Mouse (Mus musculus) liver, adult 2 months (tissue): ENCODE results near the gene Gng2. TPM values are rescaled to one million over a fixed set of nuclear protein-coding genes. Genes with fewer than 3 reads are reported as not detected.

Experiments
- DNase-seq: peaks from one replicate; pipeline ENCODE4 v3.0.0-alpha.2; 2011; ENCODE audit warnings: low read depth, low spot score; ENCODE audit errors: extremely low read depth
- H3K27ac ChIP-seq: fragments of 200-500 bp; replicated peaks from 2 replicates; pipeline ENCODE4 v1.5.1; 2012; ENCODE audit warnings: low read depth, mild to moderate bottlenecking, control low read depth, inconsistent platforms, low read length; ENCODE audit not compliant: insufficient read depth
- H3K27me3 ChIP-seq: fragments of 200-500 bp; 2 replicates; pipeline ENCODE4 v1.6.1; 2012; ENCODE audit warnings: mild to moderate bottlenecking, moderate library complexity, low read length, inconsistent platforms; ENCODE audit not compliant: control insufficient read depth, insufficient read depth
- H3K36me3 ChIP-seq: fragments of 200-500 bp; 2 replicates; pipeline ENCODE4 v1.6.1; 2012; ENCODE audit warnings: low read length, inconsistent platforms; ENCODE audit not compliant: control insufficient read depth, insufficient read depth
- H3K4me1 ChIP-seq: fragments of 200-500 bp; 2 replicates; pipeline ENCODE4 v1.6.1; 2011; ENCODE audit warnings: low read length; ENCODE audit not compliant: control insufficient read depth, insufficient read depth
- H3K4me3 ChIP-seq: fragments of 200-500 bp; 2 replicates; pipeline ENCODE4 v1.5.1; 2011; ENCODE audit warnings: low read depth, mild to moderate bottlenecking, control low read depth, low read length, moderate library complexity; ENCODE audit not compliant: insufficient read depth
- H3K79me2 ChIP-seq: fragments of 200-500 bp; 2 replicates; pipeline ENCODE4 v1.6.1; 2012; ENCODE audit warnings: inconsistent platforms, mild to moderate bottlenecking, low read length, moderate library complexity; ENCODE audit not compliant: control insufficient read depth, insufficient read depth
- H3K9ac ChIP-seq: fragments of 200-500 bp; 2 replicates; pipeline ENCODE4 v1.6.1; 2012; ENCODE audit warnings: low read depth, mild to moderate bottlenecking, control low read depth, inconsistent platforms, low read length
- CTCF ChIP-seq: fragments of 200-500 bp; IDR thresholded peaks from 2 replicates; pipeline ENCODE4 v1.5.1; 2011; ENCODE audit warnings: low read depth, low read length, control low read depth
- POLR2A ChIP-seq: fragments of 200-500 bp; IDR thresholded peaks from 2 replicates; pipeline ENCODE4 v1.6.1; 2011; ENCODE audit warnings: low read length, control low read depth; ENCODE audit not compliant: insufficient read depth; ENCODE audit errors: extremely low read depth
- WGBS: fragments of 180-500 bp; shearing (Covaris S2); methylation state at CpG from one replicate; pipeline ENCODE4 v1.1.7; 2018; 5-methylcytosine and 5-hydroxymethylcytosine counted together
- polyA plus RNA-seq: library from polyadenylated mRNA; depleted of rRNA; stranded (reverse); fragments of >200 nt; gene quantifications from 2 replicates; pipeline ENCODE4 v1.2.3, GENCODE M21; 2012
- total RNA-seq: library from RNA; depleted of rRNA; stranded (reverse); fragments of >200 nt; gene quantifications from 2 replicates; pipeline ENCODE4 v1.2.3, GENCODE M21; 2014

The Gng2 gene
- total and polyA plus RNA-seq, 2 experiments = 0.95 to 1.1 TPM

DNA sequence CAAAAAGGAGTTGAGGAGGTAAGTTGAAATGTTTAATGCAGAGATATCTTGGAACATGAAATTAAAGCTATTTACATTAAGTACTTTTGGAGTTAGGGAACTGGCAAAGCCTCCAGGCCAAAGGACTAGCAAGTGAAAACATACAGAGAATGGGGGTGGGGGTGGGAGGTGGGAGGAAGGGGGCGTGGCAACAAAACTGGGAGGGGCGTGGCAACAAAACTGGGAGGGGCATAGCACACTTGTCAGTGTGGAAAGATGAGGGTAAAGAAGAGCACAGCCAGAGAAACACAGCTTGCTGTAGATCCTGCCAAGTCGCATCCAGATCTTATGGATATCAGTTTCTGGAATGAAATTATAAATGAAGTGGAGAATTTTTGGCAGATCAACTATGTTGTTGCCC lies 30.0 kb upstream of the Gng2 start:
- no peaks in the 10 kb centered on the region for H3K4me1 ChIP-seq
- H3K36me3 ChIP-seq = no peaks in the 10 kb centered on the region
- WGBS = 66% methylated on average over 3 of the region's 3 CpGs
- no peaks in the 10 kb centered on the region for H3K27me3 ChIP-seq
- no peak overlapping the region for H3K4me3 ChIP-seq
- no peak for DNase-seq
- TF ChIP-seq CTCF = no peak
- no peak for TF ChIP-seq POLR2A
- no peak overlapping the region for H3K27ac ChIP-seq
- no peak overlapping the region for H3K9ac ChIP-seq
- no peaks in the 10 kb centered on the region for H3K79me2 ChIP-seq

DNA sequence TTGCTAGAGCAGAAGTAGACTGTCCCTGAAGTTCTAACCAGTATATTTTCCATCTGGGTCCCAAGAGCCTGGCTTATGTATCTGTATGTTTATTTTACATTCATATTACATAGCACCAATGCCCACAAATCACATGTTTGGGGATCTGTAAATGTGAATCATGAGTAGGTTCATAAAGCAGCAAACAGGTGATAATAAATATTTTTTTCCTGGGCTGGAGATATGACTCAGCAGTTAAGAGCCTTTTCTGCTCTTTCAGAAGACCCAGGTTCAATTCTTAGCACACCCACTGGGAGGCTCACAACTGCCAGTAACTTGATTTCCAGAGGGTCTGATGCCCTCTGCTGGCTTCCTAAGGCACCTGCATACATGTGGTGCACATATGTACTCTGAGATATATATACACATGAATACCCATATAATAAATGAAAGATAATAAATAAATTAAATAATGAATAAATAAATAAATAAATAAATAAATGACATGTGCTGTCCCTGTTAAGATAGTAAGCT lies 27.4 kb upstream of the Gng2 start:
- Histone ChIP-seq H3K9ac (no peak overlapping the region), H3K79me2 (no peaks in the 10 kb centered on the region), H3K4me3 (no peak overlapping the region), H3K27me3 (no peaks in the 10 kb centered on the region), H3K27ac (no peak overlapping the region), H3K4me1 (no peaks in the 10 kb centered on the region), H3K36me3 (no peaks in the 10 kb centered on the region)
- TF ChIP-seq POLR2A (no peak), CTCF (no peak)
- no peak for DNase-seq

- Histone ChIP-seq H3K79me2 (no peaks in the 10 kb centered on the region), H3K4me3 (no peak overlapping the region), H3K36me3 (no peaks in the 10 kb centered on the region), H3K4me1 (no peaks in the 10 kb centered on the region; the same call in 1 of the 2 replicates), H3K27ac (no peak overlapping the region), H3K9ac (no peak overlapping the region), H3K27me3 (no peaks in the 10 kb centered on the region)
- WGBS = 93% methylated on average over 5 of the region's 5 CpGs
- no peak for TF ChIP-seq POLR2A
- TF ChIP-seq CTCF = no peak
- DNase-seq = no peak
These were observed 19.4 kb upstream of the Gng2 start for GRCm38 (mm10) chr14:19996853-19997252.

- WGBS = 22% methylated on average over 4 of the region's 4 CpGs
- Histone ChIP-seq H3K4me1 (no peaks in the 10 kb centered on the region; the same call in 1 of the 2 replicates), H3K79me2 (no peaks in the 10 kb centered on the region), H3K27me3 (no peaks in the 10 kb centered on the region), H3K4me3 (no peak overlapping the region), H3K36me3 (no peaks in the 10 kb centered on the region), H3K27ac (no peak overlapping the region), H3K9ac (no peak overlapping the region)
- TF ChIP-seq POLR2A = no peak
- no peak for TF ChIP-seq CTCF
- DNase-seq = peak; percentile 69
These were observed 18.5 kb upstream of the Gng2 start for GRCm38 (mm10) chr14:19995943-19996342.

DNA sequence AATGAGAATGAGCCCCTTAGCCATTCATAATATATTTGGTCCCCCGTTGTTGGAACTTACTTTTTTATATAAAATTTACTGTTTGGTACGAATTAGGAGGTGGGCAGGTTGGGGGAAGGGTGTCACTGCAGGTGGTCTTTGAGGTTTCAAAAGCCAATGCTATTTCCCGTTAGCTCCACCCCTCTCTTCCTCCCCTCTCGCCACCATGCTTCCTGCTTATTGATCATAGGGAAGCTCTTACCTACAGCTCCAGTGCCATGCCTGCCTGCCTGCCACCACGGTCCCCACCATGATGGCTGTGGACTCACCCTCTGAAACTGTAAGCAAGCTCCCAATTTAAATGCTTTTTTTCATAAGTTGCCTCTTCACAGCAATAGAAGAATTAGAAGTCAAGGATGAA lies 16.6 kb upstream of the Gng2 start:
- Histone ChIP-seq H3K4me3 (no peak overlapping the region), H3K79me2 (no peaks in the 10 kb centered on the region), H3K9ac (no peak overlapping the region), H3K4me1 (peaks cover 3% of the 10 kb centered on the region; the same call in 1 of the 2 replicates), H3K27ac (no peak overlapping the region), H3K36me3 (no peaks in the 10 kb centered on the region), H3K27me3 (no peaks in the 10 kb centered on the region)
- 61% methylated on average over 5 of the region's 5 CpGs for WGBS
- TF ChIP-seq POLR2A = no peak
- no peak for TF ChIP-seq CTCF
- no peak for DNase-seq

GRCm38 (mm10) chr14:19993570-19993883 lies 16.1 kb upstream of the Gng2 start:
- no peak overlapping the region for H3K27ac ChIP-seq
- WGBS = 81% methylated on average over 3 of the region's 3 CpGs

More at GRCm38 (mm10) chr14:19993570-19993883, 16.1 kb upstream of the Gng2 start:
- Histone ChIP-seq H3K9ac (no peak overlapping the region), H3K79me2 (no peaks in the 10 kb centered on the region), H3K36me3 (no peaks in the 10 kb centered on the region), H3K27me3 (no peaks in the 10 kb centered on the region), H3K4me1 (peaks cover 3% of the 10 kb centered on the region; the same call in 1 of the 2 replicates), H3K4me3 (no peak overlapping the region)
- no peak for DNase-seq
- TF ChIP-seq CTCF (no peak), POLR2A (no peak)
